Mouse (Mus musculus) liver, adult 2 months (tissue): ENCODE measurements at regions not wholly inside any gene's neighbourhood (a gene's known extent, or its start where the extent isn't known, plus 50 kb on each side); places are given as distances from the start of the nearest gene placed in this dataset.
"Not testable (repeated sequence)": the region's sequence is repeated elsewhere in the genome, so short reads cannot be mapped to it uniquely, and the experiment has no call there.

Source experiments
- CTCF ChIP-seq: fragments of 200-500 bp; IDR thresholded peaks from 2 replicates; pipeline ENCODE4 v1.5.1; 2011; ENCODE audit warnings: low read depth, low read length, control low read depth
- POLR2A ChIP-seq: fragments of 200-500 bp; IDR thresholded peaks from 2 replicates; pipeline ENCODE4 v1.6.1; 2011; ENCODE audit warnings: low read length, control low read depth; ENCODE audit not compliant: insufficient read depth; ENCODE audit errors: extremely low read depth

- not testable (repeated sequence) for TF ChIP-seq CTCF, POLR2A
These were observed 77.6 kb downstream of the Gm5447 start for GRCm38 (mm10) chr13:31051586-31051985.
